Mouse (Mus musculus): ENCODE results near the gene Aen. TPM values are rescaled to one million over a fixed set of nuclear protein-coding genes. Genes with fewer than 3 reads are reported as not detected.
A peak's percentile ranks its signal among the peaks of the same experiment; 100 is the strongest.

Gene Aen
- polyA plus RNA-seq, 1 experiment from 2014 or later = 38.3 TPM

- 71% methylated on average over 6 of the region's 6 CpGs for WGBS (ENCODE audit: insufficient replicate concordance)
- no peaks in the 10 kb centered on the region for H3K36me3 ChIP-seq
- H3K4me2 ChIP-seq = no peak overlapping the region
- no peaks in the 10 kb centered on the region for H3K9me3 ChIP-seq (replicated peaks)
- no peaks in the 10 kb centered on the region for H3K27me3 ChIP-seq (replicated peaks)
- ATAC-seq = no peak
- H3K27ac ChIP-seq = no peak overlapping the region
- H3K4me1 ChIP-seq = no peaks in the 10 kb centered on the region
- no peak overlapping the region for H3K4me3 ChIP-seq
- no peak overlapping the region for H3K9ac ChIP-seq
These were observed 59.4 kb downstream of the Aen start for GRCm38 (mm10) chr7:78955086-78955485.

DNA sequence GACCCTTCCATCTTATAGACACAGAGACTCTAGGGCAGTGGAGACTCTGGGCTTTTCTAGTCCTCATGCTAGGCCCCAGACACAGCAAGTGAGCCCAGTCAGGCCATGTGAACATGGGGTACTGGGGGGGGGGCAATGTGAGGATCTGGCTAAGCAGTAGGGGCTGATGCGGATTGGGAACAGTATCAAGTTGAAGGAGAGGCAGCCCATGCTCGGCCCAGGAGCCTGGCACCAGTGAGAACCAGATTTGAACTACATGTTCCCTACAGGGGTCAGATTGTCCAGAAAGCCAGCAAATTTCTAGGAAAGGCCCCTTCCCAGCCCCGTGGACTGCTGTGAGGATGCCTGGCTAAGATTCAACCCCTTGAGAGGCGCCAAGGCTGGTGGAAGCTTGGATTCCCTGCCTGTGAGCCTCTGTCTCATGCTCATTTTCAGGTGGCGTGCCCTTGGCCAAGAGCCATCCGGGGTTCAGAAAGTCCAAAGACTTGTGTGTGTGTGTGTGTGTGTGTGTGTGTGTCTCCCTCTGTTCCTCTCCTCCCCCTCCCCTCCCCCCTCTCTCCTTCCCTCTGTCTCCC is 62.9 kb downstream of the Aen start:
- Histone ChIP-seq H3K4me3 (no peak overlapping the region), H3K36me3 (no peaks in the 10 kb centered on the region)

More for the DNA sequence above, 62.9 kb downstream of the Aen start:
- Histone ChIP-seq H3K9me3 (replicated peaks) (no peaks in the 10 kb centered on the region), H3K9ac (no peak overlapping the region), H3K4me1 (no peaks in the 10 kb centered on the region), H3K27ac (no peak overlapping the region), H3K27me3 (replicated peaks) (no peaks in the 10 kb centered on the region), H3K4me2 (no peak overlapping the region)
- WGBS (ENCODE audit: insufficient replicate concordance) = 60% methylated on average over 6 of the region's 6 CpGs
- no peak for ATAC-seq

Small RNA genes within 50 kb of the gene (microRNA-seq; reads per million reads assigned to microRNA genes)
- gene Mir7-2 = 19.3 reads per million, percentile 30 among the genes with 10 or more reads in this experiment

Other genes starting within 250 kb of the Aen start
- 0.24 and 0.79 TPM in 2 replicates for gene Ntrk3, start 157.8 kb upstream of the Aen start, polyA plus RNA-seq (2016; fragmentation: Nextera tagmentation; extraction: Ambion mirVana)
- gene Mrps11, start 112.7 kb upstream of the Aen start, polyA plus RNA-seq (2016; fragmentation: Nextera tagmentation; extraction: Ambion mirVana) = 55.7 and 57.2 TPM in 2 replicates
- gene Mrpl46, start 112.3 kb upstream of the Aen start, polyA plus RNA-seq (2016; fragmentation: Nextera tagmentation; extraction: Ambion mirVana) = 72.2 TPM in 2 replicates
- 13.6 and 13.7 TPM in 2 replicates for gene Det1, start 48.6 kb upstream of the Aen start, polyA plus RNA-seq (2016; fragmentation: Nextera tagmentation; extraction: Ambion mirVana)
- 7.7 and 9.2 TPM in 2 replicates for gene Isg20, start 17.6 kb downstream of the Aen start, polyA plus RNA-seq (2016; fragmentation: Nextera tagmentation; extraction: Ambion mirVana)
- gene Acan, start 157.6 kb downstream of the Aen start, polyA plus RNA-seq (2016; fragmentation: Nextera tagmentation; extraction: Ambion mirVana) = not detected in 2 replicates
- 0.26 and 0.71 TPM in 2 replicates for gene Hapln3, start 235.2 kb downstream of the Aen start, polyA plus RNA-seq (2016; fragmentation: Nextera tagmentation; extraction: Ambion mirVana)

Measured in liver, embryonic 12.5 days (tissue).